8 mouse cellular contexts compared by ENCODE assay signal in genomic region chr8:87960061-87960749, GRCm38 (mm10). TPM values are rescaled to one million over a fixed set of nuclear protein-coding genes. Genes with fewer than 3 reads are reported as not detected.
DNase-seq lines count a peak whose midpoint lies in the region; ATAC-seq and TF ChIP-seq lines count a peak whose summit lies in the region.

No protein-coding gene starts in this region.

- H3K4me1 ChIP-seq in embryonic facial prominence, embryonic 11.5 days (ENCODE audit: control insufficient read depth, insufficient read depth, low read length): peaks cover 9% of the 10 kb centered on the region
- H3K4me1 ChIP-seq in midbrain, embryonic 11.5 days (ENCODE audit: control insufficient read depth, insufficient read depth, low read length): peaks cover 58% of the 10 kb centered on the region
- no peaks in the 10 kb centered on the region; the same call in 1 of the 2 replicates for H3K4me1 ChIP-seq in small intestine, adult 2 months (ENCODE audit: control insufficient read depth, insufficient read depth, insufficient read length, low read length)

- H3K9ac ChIP-seq in embryonic facial prominence, embryonic 11.5 days (replicated peaks; ENCODE audit: low read length): peak overlapping the region; percentile 99
- H3K9ac ChIP-seq in midbrain, embryonic 11.5 days (ENCODE audit: low read length): peak overlapping the region; percentile 99

- peak overlapping the region; percentile 93 for H3K4me3 ChIP-seq in embryonic facial prominence, embryonic 11.5 days (ENCODE audit: low read depth, low read length)
- H3K4me3 ChIP-seq in midbrain, embryonic 11.5 days (ENCODE audit: low read depth, low read length): peak overlapping the region; percentile 93
- H3K4me3 ChIP-seq in small intestine, adult 2 months (ENCODE audit: low read depth, low read length): peak overlapping the region; percentile 52

- under 1% methylated on average over 61 of the region's 76 CpGs for WGBS in embryonic facial prominence, embryonic 11.5 days
- under 1% methylated on average over 71 of the region's 76 CpGs for WGBS in midbrain, embryonic 11.5 days
- WGBS in small intestine, adult 2 months: under 1% methylated on average over 74 of the region's 76 CpGs

- TF ChIP-seq POLR2A in small intestine, adult 2 months (IDR thresholded peaks at IDR 0.05; ENCODE audit: low read depth, low read length): 0 out of 2 replicates have a peak, but pooled peaks have one; percentile 10

- H3K9me3 ChIP-seq in embryonic facial prominence, embryonic 11.5 days (replicated peaks; ENCODE audit: control insufficient read depth, low read length): no peaks in the 10 kb centered on the region
- no peaks in the 10 kb centered on the region for H3K9me3 ChIP-seq in midbrain, embryonic 11.5 days (ENCODE audit: control insufficient read depth, low read length)

- ATAC-seq in embryonic facial prominence, embryonic 11.5 days (replicated peaks; ENCODE audit: insufficient number of reproducible peaks, low FRiP score, low TSS enrichment, low read depth): peak; percentile 42
- ATAC-seq in midbrain, embryonic 11.5 days (ENCODE audit: low FRiP score): peak; percentile 73
- ATAC-seq in megakaryocyte-erythroid progenitor cell, adult 5-6 weeks (replicated peaks; ENCODE audit: low FRiP score, low TSS enrichment, poor library complexity, severe bottlenecking): no peak

- no peak for TF ChIP-seq CTCF in small intestine, adult 2 months (IDR thresholded peaks at IDR 0.05; ENCODE audit: extremely low read depth, insufficient read length, insufficient replicate concordance, low read depth, low read length)

- peak; percentile 89 to 91 for DNase-seq in adrenal gland, postnatal 36 days
- DNase-seq in embryonic facial prominence, embryonic 11.5 days (ENCODE audit: low spot score): peak; percentile 88
- DNase-seq in heart, adult 18-20 months: peak; percentile 81 to 83
- DNase-seq in kidney, adult 11 months: peak; percentile 46
- DNase-seq in left cerebral cortex, postnatal 4 days: peak; percentile 90
- peak; percentile 98 for DNase-seq in midbrain, embryonic 11.5 days (ENCODE audit: low spot score, missing footprints)

- H3K27ac ChIP-seq in embryonic facial prominence, embryonic 11.5 days (replicated peaks; ENCODE audit: low read depth, low read length): peak overlapping the region; percentile 99
- H3K27ac ChIP-seq in midbrain, embryonic 11.5 days (ENCODE audit: low read depth, low read length): peak overlapping the region; percentile 94
- H3K27ac ChIP-seq in small intestine, adult 2 months (ENCODE audit: insufficient read depth, low read depth, low read length): no peak overlapping the region

- intact Hi-C loops in left cerebral cortex, postnatal 4 days (cut with DNase I): no loop called here

- H3K27me3 ChIP-seq in embryonic facial prominence, embryonic 11.5 days (ENCODE audit: control insufficient read depth, insufficient read depth, low read length): peaks cover 8% of the 10 kb centered on the region; the same call in 1 of the 2 replicates
- peaks cover 7% of the 10 kb centered on the region for H3K27me3 ChIP-seq in midbrain, embryonic 11.5 days (ENCODE audit: control insufficient read depth, insufficient read depth, low read length)
- peaks cover 66% of the 10 kb centered on the region for H3K27me3 ChIP-seq in small intestine, adult 2 months (ENCODE audit: control insufficient read depth, insufficient read depth, low read length)

- peak overlapping the region; percentile 96 for H3K4me2 ChIP-seq in embryonic facial prominence, embryonic 11.5 days (ENCODE audit: low read depth, low read length)
- H3K4me2 ChIP-seq in midbrain, embryonic 11.5 days: peak overlapping the region; percentile 98

- no peaks in the 10 kb centered on the region for H3K36me3 ChIP-seq in embryonic facial prominence, embryonic 11.5 days (replicated peaks; ENCODE audit: control insufficient read depth, insufficient read depth, low read depth, low read length)
- no peaks in the 10 kb centered on the region for H3K36me3 ChIP-seq in midbrain, embryonic 11.5 days (ENCODE audit: control insufficient read depth, insufficient read depth, low read length)
- no peaks in the 10 kb centered on the region for H3K36me3 ChIP-seq in small intestine, adult 2 months (ENCODE audit: control insufficient read depth, insufficient read depth, low read length)

RNA-seq across cellular contexts. Expression of gene Zfp423, which starts 0.8 kb away (rescaled TPM):
- 10 to 100 TPM; 16.5 to 20.8 TPM for total RNA-seq in adrenal gland, postnatal 36 days (2021)
- polyA plus RNA-seq in embryonic facial prominence, embryonic 11.5 days (2014; fragmentation: Nextera tagmentation; extraction: Ambion mirVana): 25.4 and 30.4 TPM in 2 replicates
- 1 to 10 TPM; 3.6 to 4.9 TPM for total RNA-seq in heart, adult 18-20 months (2021)
- total RNA-seq in left cerebral cortex, postnatal 4 days (2021): 10 to 100 TPM; 28.3 to 34.8 TPM
- polyA plus RNA-seq in midbrain, embryonic 11.5 days (2014; fragmentation: Nextera tagmentation; extraction: Ambion mirVana): 40.3 and 43.4 TPM in 2 replicates
- polyA plus RNA-seq in small intestine, adult 2 months (2012; rRNA removed): 1.4 and 2.3 TPM in 2 replicates
- not detected in 2 replicates for total RNA-seq in megakaryocyte-erythroid progenitor cell, adult 5-6 weeks (2014; fragmentation: Nextera tagmentation)
- total RNA-seq in megakaryocyte-erythroid progenitor cell, adult 5-6 weeks (2017): not detected in 2 replicates

Comparison
In these comparisons a context has a peak if more than half of its experiments do, and no peak if none do; other contexts are left out.
1. DNase-seq: peak in every context shown above with its lines; median percentile 98 in midbrain, embryonic 11.5 days; 90 in adrenal gland, postnatal 36 days; 90 in left cerebral cortex, postnatal 4 days; 88 in embryonic facial prominence, embryonic 11.5 days; 82 in heart, adult 18-20 months; 46 in kidney, adult 11 months.
2. RNA of gene Zfp423, which starts 0.8 kb away (total RNA-seq): 28.3 to 34.8 TPM in left cerebral cortex, postnatal 4 days, 16.5 to 20.8 TPM in adrenal gland, postnatal 36 days and 3.6 to 4.9 TPM in heart, adult 18-20 months; not detected in megakaryocyte-erythroid progenitor cell, adult 5-6 weeks; every median in the first group is over 4 times any median in the second.
3. Peak in every context shown above with its lines, with median percentiles within 50 percentile points of each other: H3K4me3 ChIP-seq.